Mouse (Mus musculus): ENCODE measurements around the gene Lmntd2.

- TF ChIP-seq POLR2A (IDR thresholded peaks at IDR 0.05; ENCODE audit: low read depth, low read length): no peak
- no peak for TF ChIP-seq CTCF (IDR thresholded peaks at IDR 0.05; ENCODE audit: extremely low read depth, insufficient read depth, insufficient read length, insufficient replicate concordance)
Observed at GRCm38 (mm10) chr7:141205504-141205903, 8.4 kb downstream of the Lmntd2 start.
